Mouse (Mus musculus) megakaryocyte, embryonic 14.5 days (primary cell): ENCODE measurements at regions not wholly inside any gene's neighbourhood (a gene's known extent, or its start where the extent isn't known, plus 50 kb on each side); places are given as distances from the start of the nearest gene placed in this dataset.

ENCODE experiments used
- FLI1 ChIP-seq: IDR thresholded peaks from 2 replicates; pipeline ENCODE4 v1.6.1; 2012; ENCODE audit warnings: low read length, inconsistent platforms, mixed read lengths
- GATA1 ChIP-seq: IDR thresholded peaks from 3 replicates; pipeline ENCODE4 v1.6.1; 2012; ENCODE audit warnings: mixed read lengths, low read length, inconsistent platforms, borderline replicate concordance

DNA sequence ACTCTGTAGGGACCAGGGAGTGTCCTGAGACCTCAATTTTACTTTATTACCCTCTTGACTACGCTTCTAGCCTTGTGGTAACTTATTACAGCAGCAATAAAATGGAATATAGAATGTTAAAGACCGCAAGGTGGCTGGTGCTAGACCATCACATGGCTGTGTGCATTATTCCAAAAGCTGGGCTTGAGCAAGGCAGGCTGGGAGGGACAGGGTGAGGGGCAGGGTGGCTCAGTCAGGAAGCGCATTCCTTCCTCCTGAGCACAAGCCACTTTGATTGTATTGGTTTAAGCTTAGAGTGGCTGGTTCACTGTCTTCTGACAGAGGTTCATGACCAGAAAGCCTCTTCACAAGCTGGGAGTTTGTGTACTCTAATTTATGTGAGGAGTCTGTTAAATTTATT is 74.6 kb upstream of the Pgrmc2 start:
- TF ChIP-seq GATA1 = no peak
- no peak for TF ChIP-seq FLI1
